ENCODE assay signal across 9 mouse cellular contexts in the genomic region with DNA sequence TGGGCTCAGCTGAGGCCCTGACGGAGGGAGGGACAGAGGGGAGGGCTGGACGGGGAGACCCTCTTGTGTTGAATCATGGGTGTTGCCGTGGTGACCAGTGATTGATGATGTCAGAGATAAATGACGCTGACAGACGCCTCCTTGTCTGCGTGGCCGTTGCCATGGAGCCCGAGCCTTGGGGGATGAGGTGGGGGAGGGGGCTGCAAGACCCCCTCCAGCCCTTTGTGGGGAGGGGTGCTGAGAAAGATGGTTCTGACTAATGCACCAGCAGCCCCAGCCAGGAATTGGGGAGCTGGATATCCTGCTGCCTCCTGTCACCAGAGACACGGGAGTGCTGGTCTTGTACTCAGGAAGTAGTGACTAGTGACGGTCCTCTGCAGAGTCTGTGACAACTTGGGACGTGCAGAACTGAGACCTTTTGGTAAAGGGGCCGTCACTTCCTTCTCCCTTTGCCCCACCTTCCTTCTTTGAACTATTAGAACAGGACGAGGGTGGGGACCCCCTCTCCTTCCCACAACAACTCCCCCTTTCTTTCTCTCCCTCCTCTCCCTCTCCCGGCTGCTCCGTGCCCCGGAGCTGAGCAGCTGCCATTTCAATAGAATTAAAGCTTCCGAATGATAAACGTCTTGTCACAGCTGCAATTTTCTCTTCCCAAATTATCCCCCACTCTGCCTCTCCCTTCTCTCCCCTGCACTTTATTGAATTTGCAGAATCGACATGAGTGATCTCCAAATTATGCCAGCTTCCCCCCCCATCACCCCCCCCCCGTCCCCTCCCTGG. TPM values are rescaled to one million over a fixed set of nuclear protein-coding genes. Genes with fewer than 3 reads are reported as not detected.
DNase-seq lines count a peak whose midpoint lies in the region; ATAC-seq lines count a peak whose summit lies in the region.
"Had no signal": no experiment of that assay in that cellular context is flagged by ENCODE, and none has a peak within 500 bp of the region (broad histone marks: within the 10 kb centered on the region; RNA-seq: fewer than 3 reads in every experiment).

No protein-coding gene starts in this region.

- no peaks in the 10 kb centered on the region for H3K9me3 ChIP-seq in heart, embryonic 14.5 days (ENCODE audit: control insufficient read depth, low read length)
- H3K9me3 ChIP-seq in forebrain, embryonic 15.5 days: no peaks in the 10 kb centered on the region
- no peaks in the 10 kb centered on the region for H3K9me3 ChIP-seq in limb, embryonic 13.5 days

- peaks cover 58 to 76% of the 10 kb centered on the region in 2 experiments for H3K4me1 ChIP-seq in heart, embryonic 14.5 days (ENCODE audit: control insufficient read depth in 2 of 2, insufficient read depth in 2 of 2, low read length in 2 of 2)
- H3K4me1 ChIP-seq in forebrain, embryonic 15.5 days: peaks cover 82% of the 10 kb centered on the region
- peaks cover 79% of the 10 kb centered on the region for H3K4me1 ChIP-seq in limb, embryonic 13.5 days

- no peaks in the 10 kb centered on the region for H3K27me3 ChIP-seq in heart, embryonic 14.5 days (ENCODE audit: control insufficient read depth, insufficient read depth, low read length)
- H3K27me3 ChIP-seq in forebrain, embryonic 15.5 days: no peaks in the 10 kb centered on the region
- no peaks in the 10 kb centered on the region for H3K27me3 ChIP-seq in limb, embryonic 13.5 days

- 0 out of 2 replicates have a peak overlapping the region, but pooled peaks have one; percentile 11 for H3K4me2 ChIP-seq in heart, embryonic 14.5 days (ENCODE audit: low read length)
- H3K4me2 ChIP-seq in forebrain, embryonic 15.5 days (replicated peaks): peak overlapping the region; percentile 43
- H3K4me2 ChIP-seq in limb, embryonic 13.5 days (replicated peaks): peak overlapping the region; percentile 37

- H3K27ac ChIP-seq in heart, embryonic 14.5 days (replicated peaks in 1 of 2; ENCODE audit: control insufficient read depth in 1 of 2, insufficient read depth in 1 of 2, low read depth in 2 of 2, low read length in 2 of 2): peak overlapping the region in 1 of 2 experiments; percentile 62; a peak in 2 of 4 replicates
- H3K27ac ChIP-seq in forebrain, embryonic 15.5 days (replicated peaks): peak overlapping the region; percentile 95
- H3K27ac ChIP-seq in limb, embryonic 13.5 days: peak overlapping the region; percentile 3; the same call in 1 of the 2 replicates

- H3K4me3 ChIP-seq in heart, embryonic 14.5 days (ENCODE audit: control insufficient read depth in 1 of 2, insufficient read depth in 1 of 2, low read depth in 1 of 2, low read length in 2 of 2): no peak overlapping the region
- peak overlapping the region; percentile 18; the same call in 1 of the 2 replicates for H3K4me3 ChIP-seq in forebrain, embryonic 15.5 days
- H3K4me3 ChIP-seq in limb, embryonic 13.5 days: no peak overlapping the region; the same call in 1 of the 2 replicates

- H3K36me3 ChIP-seq in heart, embryonic 14.5 days (ENCODE audit: control insufficient read depth, insufficient read depth, low read length): peaks cover 77% of the 10 kb centered on the region
- H3K36me3 ChIP-seq in forebrain, embryonic 15.5 days: 0 out of 2 replicates have a peak, but pooled peaks cover 5% of the 10 kb centered on the region
- H3K36me3 ChIP-seq in limb, embryonic 13.5 days: peaks cover 72% of the 10 kb centered on the region

- no peak for ATAC-seq in heart, embryonic 14.5 days (ENCODE audit: insufficient number of reproducible peaks, insufficient read depth, low FRiP score, low read depth)
- peak; percentile 42 for ATAC-seq in forebrain, embryonic 15.5 days (replicated peaks)
- ATAC-seq in limb, embryonic 13.5 days (ENCODE audit: low FRiP score, low read depth): no peak

- WGBS in heart, embryonic 14.5 days: 28% methylated on average over 20 of the region's 20 CpGs
- 2% methylated on average over 20 of the region's 20 CpGs for WGBS in forebrain, embryonic 15.5 days
- 8% methylated on average over 19 of the region's 20 CpGs for WGBS in limb, embryonic 13.5 days

- DNase-seq in heart, postnatal 4 days: no peak
- DNase-seq in embryo, embryonic 10 days (ENCODE audit: low spot score): peak; percentile 94
- DNase-seq in retina, postnatal 1 day: peak; percentile 82
- DNase-seq in right cerebral cortex, adult 18-20 months: no peak
- no peak for DNase-seq in adrenal gland, adult 8-10 months

- 0 out of 2 replicates have a peak overlapping the region, but pooled peaks have one; percentile 16 for H3K9ac ChIP-seq in heart, embryonic 14.5 days (ENCODE audit: low read length)
- peak overlapping the region; percentile 9; the same call in 1 of the 2 replicates for H3K9ac ChIP-seq in forebrain, embryonic 15.5 days (replicated peaks)
- peak overlapping the region; percentile 50 for H3K9ac ChIP-seq in limb, embryonic 13.5 days

RNA-seq across cellular contexts. Expression of gene Gjd3, which starts 13.9 kb away (rescaled TPM):
- polyA plus RNA-seq in heart, embryonic 14.5 days (2014; fragmentation: Nextera tagmentation; extraction: Ambion mirVana): 1.00 and 2.3 TPM in 2 replicates
- total RNA-seq in heart, postnatal 4 days (2021): 1 to 10 TPM; 2.0 to 2.5 TPM
- polyA plus RNA-seq in forebrain, embryonic 15.5 days (2015; fragmentation: Nextera tagmentation; extraction: Ambion mirVana): 0.62 and 0.84 TPM in 2 replicates
- polyA plus RNA-seq in limb, embryonic 13.5 days (2015; fragmentation: Nextera tagmentation; extraction: Ambion mirVana): 0.41 and 0.78 TPM in 2 replicates
- total RNA-seq in adrenal gland, adult 8-10 months (2022): not detected
- total RNA-seq: neutrophil, adult 5-6 weeks had no signal

RNA-seq across cellular contexts. Expression of gene Rara, which starts 41.3 kb away (rescaled TPM):
- polyA plus RNA-seq in heart, embryonic 14.5 days (2014; fragmentation: Nextera tagmentation; extraction: Ambion mirVana): 31.4 and 33.4 TPM in 2 replicates
- total RNA-seq in heart, postnatal 4 days (2021): 10 to 100 TPM; 34.6 to 38.1 TPM
- 9.2 and 9.9 TPM in 2 replicates for polyA plus RNA-seq in forebrain, embryonic 15.5 days (2015; fragmentation: Nextera tagmentation; extraction: Ambion mirVana)
- polyA plus RNA-seq in limb, embryonic 13.5 days (2015; fragmentation: Nextera tagmentation; extraction: Ambion mirVana): 46.5 and 49.8 TPM in 2 replicates
- 10 to 100 TPM; 21.3 to 36.8 (median 30.8) TPM for total RNA-seq in adrenal gland, adult 8-10 months (2022)

RNA-seq across cellular contexts. Expression of gene Top2a, which starts 55.1 kb away (rescaled TPM):
- polyA plus RNA-seq in heart, embryonic 14.5 days (2014; fragmentation: Nextera tagmentation; extraction: Ambion mirVana): 169 and 174 TPM in 2 replicates
- total RNA-seq in heart, postnatal 4 days (2021): 100 to 1,000 TPM; 174 to 191 TPM
- 126 and 141 TPM in 2 replicates for polyA plus RNA-seq in forebrain, embryonic 15.5 days (2015; fragmentation: Nextera tagmentation; extraction: Ambion mirVana)
- polyA plus RNA-seq in limb, embryonic 13.5 days (2015; fragmentation: Nextera tagmentation; extraction: Ambion mirVana): 270 and 275 TPM in 2 replicates
- 1 to 10 TPM; 3.1 to 8.3 (median 6.1) TPM for total RNA-seq in adrenal gland, adult 8-10 months (2022)

Comparison
In these comparisons a context has a peak if more than half of its experiments do, and no peak if none do; other contexts are left out.
1. DNase-seq: peak in embryo, embryonic 10 days (single experiment) and retina, postnatal 1 day (single experiment); none in heart, postnatal 4 days (single experiment), right cerebral cortex, adult 18-20 months (single experiment) and adrenal gland, adult 8-10 months (single experiment).
2. Peak in every context shown above with its lines, with median percentiles within 50 percentile points of each other: H3K4me2 ChIP-seq and H3K9ac ChIP-seq.